Mouse (Mus musculus) kidney, adult 10 weeks (tissue): ENCODE measurements around the gene Phf12. TPM values are rescaled to one million over a fixed set of nuclear protein-coding genes. Genes with fewer than 3 reads are reported as not detected.

ENCODE experiments used
- polyA plus RNA-seq: library from polyadenylated mRNA; stranded (reverse); fragments of 350-450 nt; fragmentation: Illumina TruSeq; extraction: RNeasy Lipid Tissue Mini Kit (QIAGEN cat#74804); gene quantifications from one replicate; pipeline ENCODE4 v1.2.3, GENCODE M21; 2014; ENCODE audit warnings: low read depth, low replicate concordance

The Phf12 gene
- polyA plus RNA-seq, result 8.5 TPM

GRCm38 (mm10) chr11:77982441-77982905 lies at the start of gene Phf12:
Phf12 (plus strand) TSS chr11:77982754.

GRCm38 (mm10) chr11:78031947-78032808 lies 49.6 kb downstream of the Phf12 start, which contains the start of gene Dhrs13:
Dhrs13 (plus strand) TSS chr11:78032280.

GRCm38 (mm10) chr11:78037831-78038752 lies 55.5 kb downstream of the Phf12 start, which contains the start of gene Flot2:
Flot2 (plus strand) TSS chr11:78037931.

Other genes with a start within 250 kb of the Phf12 start
- gene Myo18a, start 219.5 kb upstream of the Phf12 start, polyA plus RNA-seq, result 33.1 TPM
- not detected for gene Gm10277, start 195.0 kb upstream of the Phf12 start, polyA plus RNA-seq
- gene Pipox, start 88.7 kb upstream of the Phf12 start, polyA plus RNA-seq, result 194 TPM
- not detected for gene Sez6, start 52.0 kb upstream of the Phf12 start, polyA plus RNA-seq
- 6.5 TPM for gene Dhrs13, start 49.5 kb downstream of the Phf12 start, polyA plus RNA-seq
- gene Flot2, start 55.2 kb downstream of the Phf12 start, polyA plus RNA-seq, result 6.2 TPM
- gene Eral1, start 97.6 kb downstream of the Phf12 start, polyA plus RNA-seq, result 5.8 TPM
- 6.8 TPM for gene Fam222b, start 111.9 kb downstream of the Phf12 start, polyA plus RNA-seq
- 3.2 TPM for gene Traf4, start 182.8 kb downstream of the Phf12 start, polyA plus RNA-seq
- gene Nek8, start 193.9 kb downstream of the Phf12 start, polyA plus RNA-seq, result 4.6 TPM
- gene Tlcd1, start 194.0 kb downstream of the Phf12 start, polyA plus RNA-seq, result 48.9 TPM
- gene Rpl23a, start 200.8 kb downstream of the Phf12 start, polyA plus RNA-seq, result 600 TPM
- 13.5 TPM for gene Rab34, start 205.7 kb downstream of the Phf12 start, polyA plus RNA-seq
- 6.3 TPM for gene Proca1, start 210.6 kb downstream of the Phf12 start, polyA plus RNA-seq